Mouse (Mus musculus) midbrain, embryonic 10.5 days (tissue): ENCODE measurements at regions not wholly inside any gene's neighbourhood (a gene's known extent, or its start where the extent isn't known, plus 50 kb on each side); places are given as distances from the start of the nearest gene placed in this dataset. TPM values are rescaled to one million over a fixed set of nuclear protein-coding genes. Genes with fewer than 3 reads are reported as not detected.

Experiments
- DNase-seq: peaks from one replicate; pipeline ENCODE4 v3.0.0-alpha.2; 2017; ENCODE audit warnings: low spot score
- H3K27ac ChIP-seq: fragments of 300-500 bp; sonication (generic); replicated peaks from 2 replicates; pipeline ENCODE4 v1.5.1; 2016; ENCODE audit warnings: mild to moderate bottlenecking
- H3K27me3 ChIP-seq: fragments of 300-500 bp; sonication (generic); 2 replicates; pipeline ENCODE4 v1.6.1; 2016; ENCODE audit warnings: low read depth, mild to moderate bottlenecking; ENCODE audit not compliant: poor library complexity, severe bottlenecking
- H3K36me3 ChIP-seq: fragments of 300-500 bp; sonication (generic); 2 replicates; pipeline ENCODE4 v1.6.1; 2016; ENCODE audit warnings: mild to moderate bottlenecking, moderate library complexity
- H3K4me1 ChIP-seq: fragments of 300-500 bp; sonication (generic); 2 replicates; pipeline ENCODE4 v1.6.1; 2016
- H3K4me3 ChIP-seq: fragments of 300-500 bp; sonication (generic); 2 replicates; pipeline ENCODE4 v1.5.1; 2016; ENCODE audit warnings: mild to moderate bottlenecking, moderate library complexity
- H3K9me3 ChIP-seq: fragments of 300-500 bp; sonication (generic); replicated peaks from 2 replicates; pipeline ENCODE4 v1.6.1; 2016; ENCODE audit warnings: mild to moderate bottlenecking
- WGBS: fragments of 180-500 bp; shearing (Covaris S2); methylation state at CpG from one replicate; pipeline ENCODE4 v1.1.7; 2016; 5-methylcytosine and 5-hydroxymethylcytosine counted together
- microRNA-seq: library from miRNA; unstranded; fragments of <30 nt; microRNA quantifications from one replicate; pipeline ENCODE4, GENCODE M21; 2017

DNA sequence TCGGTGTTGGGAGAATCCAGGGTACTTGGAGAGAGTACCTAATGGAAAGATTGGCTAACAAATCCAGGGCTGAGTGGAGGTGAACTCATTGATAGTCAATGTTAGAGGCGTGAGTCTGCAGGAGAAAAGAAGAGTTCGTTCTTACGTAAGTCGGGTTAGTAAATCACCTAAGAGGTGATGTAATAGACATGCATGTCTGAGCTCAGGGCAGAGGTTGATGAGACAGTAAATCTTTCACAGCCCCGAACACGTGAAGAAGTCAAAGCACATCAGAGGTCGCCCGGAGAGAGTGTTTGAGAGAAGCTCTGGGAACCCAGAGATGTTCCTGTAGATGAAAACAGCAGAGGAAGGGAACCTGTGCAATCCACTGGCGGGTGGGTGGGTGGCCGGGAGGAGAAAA lies 76.2 kb upstream of the Prdm1 start:
- H3K36me3 ChIP-seq: no peaks in the 10 kb centered on the region
- WGBS: 92% methylated on average over 11 of the region's 11 CpGs
- no peak overlapping the region for H3K27ac ChIP-seq
- H3K27me3 ChIP-seq: no peaks in the 10 kb centered on the region
- no peak for DNase-seq
- no peaks in the 10 kb centered on the region for H3K9me3 ChIP-seq
- H3K4me3 ChIP-seq: no peak overlapping the region
- 0 out of 2 replicates have a peak, but pooled peaks cover 3% of the 10 kb centered on the region for H3K4me1 ChIP-seq

DNA sequence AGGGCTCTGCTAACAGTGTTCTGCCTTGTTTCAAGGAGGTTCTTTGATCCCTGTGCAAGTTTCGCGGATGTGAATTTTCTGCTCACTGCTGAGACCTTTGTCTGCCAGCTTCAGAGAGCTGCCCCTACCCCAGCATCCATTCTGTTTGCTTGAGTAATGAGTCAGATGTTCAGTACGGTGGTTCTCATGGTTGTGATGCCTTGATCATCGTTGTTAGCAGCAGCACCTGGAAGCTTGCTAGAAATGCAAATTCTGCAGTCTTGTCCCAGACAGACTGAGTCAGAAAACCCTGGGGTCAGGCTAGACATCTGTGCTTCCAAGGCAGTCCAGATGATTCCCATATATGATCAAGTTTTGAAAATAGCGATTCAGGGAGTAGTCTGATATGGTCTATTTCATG lies 75.2 kb upstream of the Prdm1 start:
- Histone ChIP-seq H3K27me3 (no peaks in the 10 kb centered on the region), H3K27ac (no peak overlapping the region), H3K36me3 (no peaks in the 10 kb centered on the region), H3K4me3 (no peak overlapping the region), H3K9me3 (no peaks in the 10 kb centered on the region), H3K4me1 (peaks cover 3% of the 10 kb centered on the region; the same call in 1 of the 2 replicates)
- 90% methylated on average over 5 of the region's 5 CpGs for WGBS
- no peak for DNase-seq

DNA sequence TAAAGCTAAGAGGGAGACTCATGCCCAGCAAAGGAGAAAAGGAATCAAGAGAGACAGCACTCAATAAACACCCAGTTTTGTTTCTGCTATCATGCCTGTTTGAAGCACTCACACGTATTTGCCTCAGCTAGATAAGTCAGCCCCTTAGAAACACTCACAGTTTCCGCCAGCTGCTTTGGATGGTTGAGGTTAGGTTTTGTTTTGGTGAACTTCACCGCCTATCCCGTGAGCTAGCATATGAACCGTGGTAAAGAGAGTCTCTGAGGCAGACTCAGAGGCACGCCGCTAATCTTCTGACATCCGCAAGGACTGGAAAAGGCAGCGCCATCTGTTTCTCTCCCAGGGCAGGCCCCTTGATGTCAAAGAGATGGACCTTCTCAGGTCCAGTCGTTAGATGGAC lies 73.2 kb upstream of the Prdm1 start:
- DNase-seq: no peak
- Histone ChIP-seq H3K36me3 (no peaks in the 10 kb centered on the region), H3K9me3 (no peaks in the 10 kb centered on the region), H3K27ac (no peak overlapping the region), H3K4me1 (peaks cover 3% of the 10 kb centered on the region; the same call in 1 of the 2 replicates), H3K4me3 (no peak overlapping the region), H3K27me3 (no peaks in the 10 kb centered on the region)
- WGBS: 87% methylated on average over 10 of the region's 10 CpGs

DNA sequence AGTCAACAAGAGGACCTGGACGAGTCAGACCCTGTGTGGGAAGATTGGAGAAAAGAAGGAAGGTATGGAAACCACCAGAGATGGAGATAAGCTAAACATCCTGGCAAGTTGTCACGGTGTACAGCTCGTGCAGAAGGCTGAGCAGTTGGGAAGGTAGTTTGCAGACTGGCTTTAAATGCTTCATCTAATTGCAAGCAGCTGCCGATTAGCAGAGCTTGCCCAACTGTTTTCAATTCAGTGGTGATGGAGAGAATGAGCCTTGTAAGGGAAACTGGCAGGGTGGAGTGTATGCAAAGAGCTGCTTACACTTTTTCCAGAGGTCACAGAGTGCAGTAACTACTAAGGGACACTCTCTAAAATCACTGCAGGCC lies 71.6 kb upstream of the Prdm1 start:
- WGBS: 63% methylated on average over 4 of the region's 4 CpGs
- H3K27me3 ChIP-seq: no peaks in the 10 kb centered on the region
- H3K4me1 ChIP-seq: peaks cover 3% of the 10 kb centered on the region; the same call in 1 of the 2 replicates
- H3K27ac ChIP-seq: no peak overlapping the region
- H3K36me3 ChIP-seq: no peaks in the 10 kb centered on the region
- peak; percentile 16 for DNase-seq
- no peak overlapping the region for H3K4me3 ChIP-seq
- H3K9me3 ChIP-seq: no peaks in the 10 kb centered on the region

DNA sequence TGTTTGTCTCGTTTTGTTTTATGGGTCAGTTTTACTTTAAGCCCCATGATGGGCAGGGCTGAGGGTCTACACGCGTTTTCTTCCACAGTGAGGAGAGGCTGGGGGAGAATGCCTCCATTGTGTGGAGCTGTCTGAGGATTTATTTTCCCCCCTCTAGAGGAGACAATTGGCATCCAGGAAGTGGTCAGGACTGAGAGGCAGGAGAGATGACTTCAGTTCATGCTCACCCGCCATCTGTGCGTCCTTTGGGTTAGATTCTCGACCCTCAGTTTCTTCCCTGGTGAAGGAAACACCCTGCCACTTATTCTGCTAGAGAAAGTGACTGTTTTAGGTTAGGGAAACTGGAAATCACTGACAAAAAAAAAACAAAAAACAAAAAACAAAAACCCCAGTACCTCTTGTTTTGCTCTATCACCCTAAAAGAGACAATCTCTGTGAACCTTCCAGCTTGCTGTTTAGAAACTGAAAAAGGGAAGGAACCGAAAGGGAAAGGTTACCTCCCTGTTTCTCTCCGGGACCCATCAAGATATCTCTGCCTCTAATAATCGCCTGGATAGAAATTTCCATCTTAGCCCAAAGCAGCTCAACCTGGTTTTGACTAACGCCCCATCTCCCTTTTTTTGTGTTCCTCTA lies 71.1 kb upstream of the Prdm1 start:
- H3K27ac ChIP-seq: no peak overlapping the region
- WGBS: 66% methylated on average over 10 of the region's 10 CpGs
- no peak for DNase-seq

DNA sequence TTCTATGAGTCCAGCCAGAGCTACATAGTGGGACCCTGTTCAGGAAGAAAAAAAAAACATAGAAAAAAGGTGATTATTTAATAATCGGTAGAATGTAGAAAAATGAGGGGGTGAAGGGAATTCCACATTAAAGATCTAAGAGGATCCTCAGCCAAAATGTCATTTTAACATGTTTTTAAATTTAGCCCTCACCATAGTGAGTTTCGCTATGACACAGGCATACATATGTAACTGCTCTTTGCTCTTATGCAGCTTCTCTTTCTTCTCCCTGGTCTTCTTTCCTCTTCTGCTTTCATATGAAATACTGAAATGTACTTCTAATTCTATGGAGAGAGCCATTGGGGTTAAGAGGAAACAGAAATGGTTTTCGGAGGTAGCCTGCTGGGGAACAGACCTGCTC lies 70.3 kb upstream of the Prdm1 start:
- Histone ChIP-seq H3K36me3 (no peaks in the 10 kb centered on the region), H3K27ac (no peak overlapping the region), H3K4me1 (peaks cover 3% of the 10 kb centered on the region; the same call in 1 of the 2 replicates), H3K9me3 (no peaks in the 10 kb centered on the region), H3K27me3 (no peaks in the 10 kb centered on the region), H3K4me3 (no peak overlapping the region)
- 92% methylated on average over 3 of the region's 3 CpGs for WGBS
- DNase-seq: no peak

More for the DNA sequence above, 71.1 kb upstream of the Prdm1 start:
- Histone ChIP-seq H3K36me3 (no peaks in the 10 kb centered on the region), H3K4me3 (no peak overlapping the region), H3K27me3 (no peaks in the 10 kb centered on the region), H3K4me1 (peaks cover 3% of the 10 kb centered on the region; the same call in 1 of the 2 replicates), H3K9me3 (no peaks in the 10 kb centered on the region)

DNA sequence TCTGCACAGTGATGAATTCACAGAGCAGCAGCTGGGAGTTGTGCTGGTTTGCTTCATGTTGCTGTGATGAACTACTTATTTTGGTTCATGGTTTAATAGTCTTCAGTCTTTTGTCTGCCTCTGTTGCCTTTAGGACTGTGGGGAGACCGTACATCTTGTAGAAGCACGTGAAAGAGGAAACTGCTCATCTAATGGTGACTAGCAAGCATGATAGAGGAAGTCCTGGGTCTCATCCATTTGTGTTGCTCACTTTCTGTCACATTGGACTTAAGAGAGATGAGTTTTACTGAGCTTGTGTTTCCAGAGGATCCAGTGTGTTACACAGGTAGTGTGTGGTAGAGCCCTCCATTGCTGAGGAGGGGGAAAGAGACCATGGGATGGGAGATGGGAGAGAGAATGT lies 67.6 kb upstream of the Prdm1 start:
- Histone ChIP-seq H3K4me3 (no peak overlapping the region), H3K27me3 (no peaks in the 10 kb centered on the region), H3K4me1 (peaks cover 3% of the 10 kb centered on the region; the same call in 1 of the 2 replicates), H3K36me3 (no peaks in the 10 kb centered on the region), H3K27ac (no peak overlapping the region), H3K9me3 (no peaks in the 10 kb centered on the region)
- 93% methylated on average over 2 of the region's 2 CpGs for WGBS
- no peak for DNase-seq

DNA sequence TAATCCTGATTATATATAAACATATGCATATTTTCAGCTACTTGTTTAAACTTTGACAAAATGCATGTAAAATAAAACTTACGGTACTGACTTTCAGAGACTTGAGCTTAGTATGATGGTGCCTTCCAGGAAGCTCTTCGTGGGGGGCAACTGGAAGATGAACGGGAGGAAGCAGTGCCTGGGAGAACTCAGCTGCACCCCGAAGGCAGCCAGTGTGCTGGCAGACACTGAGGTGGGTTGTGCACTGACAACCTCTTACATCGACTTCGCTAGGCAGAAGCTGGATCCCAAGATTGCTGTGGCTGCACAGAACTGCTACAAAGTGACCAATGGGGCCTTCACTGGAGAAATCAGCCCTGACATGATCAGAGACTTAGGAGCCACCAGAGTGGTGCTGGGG lies 61.5 kb upstream of the Prdm1 start:
- Histone ChIP-seq H3K4me3 (no peak overlapping the region), H3K36me3 (no peaks in the 10 kb centered on the region), H3K9me3 (no peaks in the 10 kb centered on the region), H3K27ac (no peak overlapping the region), H3K4me1 (no peaks in the 10 kb centered on the region), H3K27me3 (no peaks in the 10 kb centered on the region)
- WGBS: 88% methylated on average over 6 of the region's 6 CpGs
- no peak for DNase-seq

DNA sequence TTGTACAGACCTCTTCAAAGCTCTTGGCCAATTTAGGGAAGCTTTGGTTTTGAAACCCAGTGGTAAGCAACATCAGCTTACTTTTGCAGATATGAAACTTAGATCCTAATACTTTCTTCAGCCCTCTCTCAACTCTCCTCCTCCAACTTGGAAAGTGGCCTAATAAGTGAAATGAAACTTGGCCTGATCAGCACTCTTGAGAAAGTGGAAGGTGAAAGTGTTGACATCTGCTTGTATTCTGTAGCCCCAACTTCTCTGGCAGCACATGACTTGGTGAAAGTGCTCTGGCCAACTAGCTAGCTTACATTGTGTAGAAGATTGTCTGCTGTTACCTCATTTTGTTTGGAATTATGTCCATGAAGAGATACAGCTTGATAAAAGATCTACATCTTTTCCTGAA lies 61.1 kb upstream of the Prdm1 start:
- no peak overlapping the region for H3K27ac ChIP-seq
- H3K4me3 ChIP-seq: no peak overlapping the region
- H3K4me1 ChIP-seq: no peaks in the 10 kb centered on the region
- DNase-seq: no peak
- no peaks in the 10 kb centered on the region for H3K9me3 ChIP-seq
- no peaks in the 10 kb centered on the region for H3K27me3 ChIP-seq
- H3K36me3 ChIP-seq: no peaks in the 10 kb centered on the region

DNA sequence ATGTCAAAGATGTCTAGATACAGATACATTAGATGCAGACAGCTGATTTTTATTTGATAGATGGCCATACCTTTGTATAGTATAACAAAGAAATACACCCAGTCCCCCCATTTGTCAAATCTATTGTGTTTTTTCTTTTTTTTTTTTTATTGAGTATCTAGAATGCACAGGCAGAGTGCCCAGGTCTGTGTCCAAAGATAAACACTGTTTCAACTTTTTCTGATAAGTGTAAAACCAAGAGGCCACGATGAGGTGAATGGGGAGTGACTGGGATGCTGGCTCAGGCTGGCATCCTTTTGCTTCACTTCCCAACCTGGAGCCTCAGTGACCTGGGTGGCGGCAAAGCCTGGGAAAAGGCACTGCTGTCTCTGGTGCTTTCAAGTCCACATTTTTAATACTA lies 54.4 kb upstream of the Prdm1 start:
- Histone ChIP-seq H3K4me1 (no peaks in the 10 kb centered on the region), H3K27me3 (no peaks in the 10 kb centered on the region), H3K4me3 (no peak overlapping the region), H3K9me3 (no peaks in the 10 kb centered on the region), H3K36me3 (no peaks in the 10 kb centered on the region), H3K27ac (no peak overlapping the region)
- WGBS: 84% methylated on average over 2 of the region's 2 CpGs
- DNase-seq: no peak

Small RNAs in the stretch of these regions (microRNA-seq; reads per million reads assigned to microRNA genes)
- not detected for gene Gm24271
